Mouse (Mus musculus) adrenal gland, postnatal 14 days (tissue): ENCODE measurements around the gene Clec2l. TPM values are rescaled to one million over a fixed set of nuclear protein-coding genes. Genes with fewer than 3 reads are reported as not detected.

Experiments
- DNase-seq: peaks from one replicate; pipeline ENCODE4 v3.0.0; 2021; ENCODE audit warnings: mixed read lengths
- total RNA-seq: library from RNA; stranded (reverse); gene quantifications from 2 replicates; pipeline ENCODE4 v1.2.3, GENCODE M21; 2021

Clec2l gene
- total RNA-seq, 1 experiment from 2014 or later: 3.7 TPM

- DNase-seq: no peak
Observed at GRCm38 (mm10) chr6:38718625-38719024, 55.8 kb downstream of the Clec2l start.

- no peak for DNase-seq
Observed at GRCm38 (mm10) chr6:38719229-38719628, 56.4 kb downstream of the Clec2l start.

DNA sequence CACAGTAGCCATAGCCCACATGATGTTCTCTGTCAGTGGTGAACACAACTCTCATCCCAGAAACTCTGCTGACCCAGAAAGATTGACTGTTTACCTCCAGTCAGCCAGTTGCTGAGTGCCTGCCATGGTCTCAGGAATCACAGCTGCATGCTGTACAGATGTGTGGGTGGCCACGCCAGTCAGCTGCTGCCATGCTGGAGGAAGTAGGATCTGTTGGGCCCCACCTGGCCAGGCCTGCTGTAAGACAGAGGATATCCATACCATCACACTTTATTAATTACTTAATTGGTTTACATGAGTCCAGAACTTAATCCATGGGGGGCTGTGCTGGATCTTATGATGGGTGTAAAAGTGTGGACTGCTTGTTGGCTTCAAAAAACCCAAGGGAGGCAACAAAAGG lies 58.5 kb downstream of the Clec2l start:
- DNase-seq: no peak

DNA sequence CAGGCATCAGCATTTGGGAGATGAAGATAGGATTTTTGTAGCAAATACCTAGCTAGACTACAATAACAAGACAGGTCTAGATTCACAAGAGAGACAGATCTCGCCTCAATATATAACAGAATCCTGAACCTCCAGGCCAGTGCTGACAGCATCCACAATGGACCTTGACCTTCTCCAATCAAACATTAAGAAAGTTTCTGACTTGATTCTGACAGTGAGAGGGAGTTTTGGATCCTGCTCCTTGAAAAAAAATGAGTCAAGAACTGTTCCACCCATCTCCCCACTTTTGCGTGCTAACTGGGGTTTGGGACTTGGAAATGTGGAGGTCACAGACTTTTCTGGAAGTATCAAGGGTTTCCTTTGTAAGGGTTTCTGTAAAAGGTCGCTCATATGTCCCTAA lies 62.6 kb downstream of the Clec2l start:
- no peak for DNase-seq

Other genes starting within 250 kb of the Clec2l start
- gene Ubn2, start 229.1 kb upstream of the Clec2l start, total RNA-seq: 27.6 and 29.0 TPM in 2 replicates
- gene Fmc1, start 129.6 kb upstream of the Clec2l start, total RNA-seq: 174 and 186 TPM in 2 replicates
- gene Luc7l2, start 111.7 kb upstream of the Clec2l start, total RNA-seq: 154 and 173 TPM in 2 replicates
- 0.78 and 1.1 TPM in 2 replicates for gene Klrg2, start 25.8 kb upstream of the Clec2l start, total RNA-seq
- gene Tbxas1, start 212.3 kb downstream of the Clec2l start, total RNA-seq: 2.3 and 3.0 TPM in 2 replicates
- gene Hipk2, start 213.1 kb downstream of the Clec2l start, total RNA-seq: 92.5 and 104 TPM in 2 replicates